Mouse (Mus musculus) liver, adult 2 months (tissue): Measurements from ENCODE around the gene Thap2. TPM values are rescaled to one million over a fixed set of nuclear protein-coding genes. Genes with fewer than 3 reads are reported as not detected.

Experiments used
- DNase-seq: peaks from one replicate; pipeline ENCODE4 v3.0.0-alpha.2; 2011; ENCODE audit warnings: low read depth, low spot score; ENCODE audit errors: extremely low read depth
- H3K27ac ChIP-seq: fragments of 200-500 bp; replicated peaks from 2 replicates; pipeline ENCODE4 v1.5.1; 2012; ENCODE audit warnings: low read depth, mild to moderate bottlenecking, control low read depth, inconsistent platforms, low read length; ENCODE audit not compliant: insufficient read depth
- H3K27me3 ChIP-seq: fragments of 200-500 bp; 2 replicates; pipeline ENCODE4 v1.6.1; 2012; ENCODE audit warnings: mild to moderate bottlenecking, moderate library complexity, low read length, inconsistent platforms; ENCODE audit not compliant: control insufficient read depth, insufficient read depth
- H3K36me3 ChIP-seq: fragments of 200-500 bp; 2 replicates; pipeline ENCODE4 v1.6.1; 2012; ENCODE audit warnings: low read length, inconsistent platforms; ENCODE audit not compliant: control insufficient read depth, insufficient read depth
- H3K4me1 ChIP-seq: fragments of 200-500 bp; 2 replicates; pipeline ENCODE4 v1.6.1; 2011; ENCODE audit warnings: low read length; ENCODE audit not compliant: control insufficient read depth, insufficient read depth
- H3K4me3 ChIP-seq: fragments of 200-500 bp; 2 replicates; pipeline ENCODE4 v1.5.1; 2011; ENCODE audit warnings: low read depth, mild to moderate bottlenecking, control low read depth, low read length, moderate library complexity; ENCODE audit not compliant: insufficient read depth
- H3K79me2 ChIP-seq: fragments of 200-500 bp; 2 replicates; pipeline ENCODE4 v1.6.1; 2012; ENCODE audit warnings: inconsistent platforms, mild to moderate bottlenecking, low read length, moderate library complexity; ENCODE audit not compliant: control insufficient read depth, insufficient read depth
- H3K9ac ChIP-seq: fragments of 200-500 bp; 2 replicates; pipeline ENCODE4 v1.6.1; 2012; ENCODE audit warnings: low read depth, mild to moderate bottlenecking, control low read depth, inconsistent platforms, low read length
- CTCF ChIP-seq: fragments of 200-500 bp; IDR thresholded peaks from 2 replicates; pipeline ENCODE4 v1.5.1; 2011; ENCODE audit warnings: low read depth, low read length, control low read depth
- POLR2A ChIP-seq: fragments of 200-500 bp; IDR thresholded peaks from 2 replicates; pipeline ENCODE4 v1.6.1; 2011; ENCODE audit warnings: low read length, control low read depth; ENCODE audit not compliant: insufficient read depth; ENCODE audit errors: extremely low read depth
- WGBS: fragments of 180-500 bp; shearing (Covaris S2); methylation state at CpG from one replicate; pipeline ENCODE4 v1.1.7; 2018; 5-methylcytosine and 5-hydroxymethylcytosine counted together
- polyA plus RNA-seq: library from polyadenylated mRNA; depleted of rRNA; stranded (reverse); fragments of >200 nt; gene quantifications from 2 replicates; pipeline ENCODE4 v1.2.3, GENCODE M21; 2012
- total RNA-seq: library from RNA; depleted of rRNA; stranded (reverse); fragments of >200 nt; gene quantifications from 2 replicates; pipeline ENCODE4 v1.2.3, GENCODE M21; 2014

Thap2 gene
- total and polyA plus RNA-seq, 2 experiments: 3.8 to 6.6 TPM

DNA sequence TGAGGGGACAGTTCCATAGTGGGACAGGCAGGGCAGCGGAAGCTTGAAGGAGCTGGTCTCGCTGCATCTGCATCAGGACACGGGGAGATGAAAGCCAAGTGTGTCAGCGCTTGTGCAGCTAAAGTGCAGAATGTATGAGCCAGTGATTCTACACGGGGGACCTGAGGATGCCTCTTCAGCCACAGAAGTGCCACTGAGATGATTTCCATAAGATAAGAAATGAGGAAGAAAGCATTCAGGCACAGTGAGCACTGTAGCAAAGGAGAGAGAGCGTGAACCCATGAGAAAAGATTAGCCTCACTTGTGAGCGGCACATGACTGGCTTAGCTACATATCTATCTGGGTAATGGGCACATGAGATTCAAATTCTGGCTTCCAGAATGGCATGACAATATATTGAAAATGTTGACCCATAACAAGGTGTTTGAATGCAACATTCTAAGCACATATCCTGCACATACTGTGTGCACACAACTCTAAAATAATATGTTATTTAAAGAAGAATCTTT is 44.4 kb downstream of the Thap2 start:
- Histone ChIP-seq H3K27me3 (no peaks in the 10 kb centered on the region), H3K36me3 (peaks cover 34% of the 10 kb centered on the region), H3K79me2 (no peaks in the 10 kb centered on the region), H3K9ac (no peak overlapping the region), H3K4me3 (no peak overlapping the region), H3K4me1 (peaks cover 2% of the 10 kb centered on the region), H3K27ac (no peak overlapping the region)
- TF ChIP-seq POLR2A (no peak), CTCF (no peak)
- no peak for DNase-seq
- 95% methylated on average over 7 of the region's 7 CpGs for WGBS

DNA sequence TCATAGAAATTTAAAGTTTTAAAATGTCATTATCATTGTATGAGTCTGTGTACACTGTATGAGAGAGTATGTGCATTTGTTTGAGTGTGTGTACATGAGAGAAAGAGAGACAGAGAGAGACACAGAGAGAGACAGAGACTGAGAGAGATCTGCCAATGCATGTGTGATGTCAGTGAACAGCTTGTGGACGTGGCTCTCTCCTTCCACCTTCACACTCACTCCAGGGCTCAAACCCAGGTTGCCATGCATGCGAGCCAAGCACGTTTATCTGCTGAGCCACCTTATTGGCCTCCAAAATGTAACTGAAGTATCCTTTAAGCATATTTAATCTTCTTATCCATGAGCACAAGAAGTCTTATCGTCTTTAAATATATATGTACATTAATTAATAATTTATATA is 47.3 kb downstream of the Thap2 start:
- peak; percentile 58 for DNase-seq
- TF ChIP-seq POLR2A (no peak), CTCF (no peak)
- no peaks in the 10 kb centered on the region for H3K79me2 ChIP-seq
- no peak overlapping the region for H3K9ac ChIP-seq
- peaks cover 2% of the 10 kb centered on the region for H3K4me1 ChIP-seq
- H3K27ac ChIP-seq: peak overlapping the region; percentile 79
- WGBS: 50% methylated on average over 4 of the region's 4 CpGs
- no peaks in the 10 kb centered on the region for H3K27me3 ChIP-seq
- H3K36me3 ChIP-seq: peaks cover 18% of the 10 kb centered on the region; the same call in 1 of the 2 replicates
- H3K4me3 ChIP-seq: no peak overlapping the region

DNA sequence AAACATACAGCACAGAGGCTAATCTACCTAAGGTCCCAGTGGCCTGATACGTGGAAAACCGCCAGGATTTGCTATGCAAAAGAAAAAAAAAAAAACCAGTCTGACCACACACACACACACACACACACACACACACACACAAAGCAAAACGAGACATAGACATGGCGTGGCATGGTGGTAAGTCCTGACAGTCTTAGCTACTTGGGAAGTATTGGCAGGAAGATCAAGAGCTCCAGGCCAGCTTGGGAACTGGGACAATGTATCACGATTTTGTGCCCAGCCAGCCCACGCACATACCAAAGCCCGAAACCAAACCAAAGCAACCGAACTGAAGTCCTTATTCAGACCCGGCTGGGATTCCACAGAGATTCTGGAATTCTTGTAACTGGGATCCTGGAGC is 50.7 kb downstream of the Thap2 start:
- no peak for TF ChIP-seq CTCF
- no peak for TF ChIP-seq POLR2A
- no peaks in the 10 kb centered on the region for H3K79me2 ChIP-seq
- WGBS: 63% methylated on average over 9 of the region's 9 CpGs
- DNase-seq: no peak
- H3K4me3 ChIP-seq: no peak overlapping the region
- H3K27me3 ChIP-seq: no peaks in the 10 kb centered on the region
- peaks cover 2% of the 10 kb centered on the region for H3K4me1 ChIP-seq
- no peak overlapping the region for H3K27ac ChIP-seq
- no peak overlapping the region for H3K9ac ChIP-seq
- H3K36me3 ChIP-seq: no peaks in the 10 kb centered on the region

- Histone ChIP-seq H3K4me3 (no peak overlapping the region), H3K36me3 (no peaks in the 10 kb centered on the region), H3K27ac (no peak overlapping the region), H3K4me1 (peaks cover 2% of the 10 kb centered on the region), H3K9ac (no peak overlapping the region), H3K27me3 (no peaks in the 10 kb centered on the region), H3K79me2 (no peaks in the 10 kb centered on the region)
- WGBS: 90% methylated on average over 4 of the region's 4 CpGs
- no peak for TF ChIP-seq CTCF
- DNase-seq: no peak
These were observed 51.2 kb downstream of the Thap2 start for GRCm38 (mm10) chr10:115332997-115333396.

- Histone ChIP-seq H3K4me1 (peaks cover 2% of the 10 kb centered on the region), H3K79me2 (no peaks in the 10 kb centered on the region), H3K36me3 (no peaks in the 10 kb centered on the region), H3K27me3 (no peaks in the 10 kb centered on the region), H3K4me3 (no peak overlapping the region), H3K27ac (no peak overlapping the region), H3K9ac (no peak overlapping the region)
- no peak for TF ChIP-seq POLR2A
- no peak for TF ChIP-seq CTCF
- WGBS: 86% methylated on average over 8 of the region's 8 CpGs
- DNase-seq: no peak
These were observed 51.8 kb downstream of the Thap2 start for GRCm38 (mm10) chr10:115332420-115332952.

DNA sequence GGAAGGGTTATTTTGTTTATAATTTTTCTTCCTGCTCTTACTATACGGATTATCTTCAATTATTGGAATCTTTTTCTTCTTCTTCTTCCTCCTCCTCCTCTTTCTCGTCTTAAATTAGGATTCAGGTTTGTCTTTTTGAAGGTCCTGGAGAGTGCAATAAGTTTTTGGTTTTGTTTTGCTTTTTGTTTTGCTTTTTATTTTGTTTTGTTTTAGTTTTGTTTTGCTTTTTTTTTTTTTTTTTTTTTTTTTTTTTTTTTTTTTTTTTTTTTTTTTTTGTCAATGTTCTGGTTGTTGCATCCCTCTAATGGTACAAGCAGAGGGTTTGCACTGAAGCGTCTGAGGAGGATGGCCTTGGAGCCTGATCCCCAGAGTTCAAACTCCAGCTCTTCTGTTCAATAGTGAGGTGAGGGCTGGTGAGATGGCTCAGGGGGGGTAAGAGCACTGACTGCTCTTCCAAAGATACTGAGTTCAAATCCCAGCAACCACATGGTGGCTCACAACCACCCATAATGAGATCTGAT is 55.2 kb downstream of the Thap2 start:
- 52% methylated on average over 3 of the region's 3 CpGs for WGBS
- Histone ChIP-seq H3K79me2 (no peaks in the 10 kb centered on the region), H3K27me3 (no peaks in the 10 kb centered on the region), H3K27ac (no peak overlapping the region), H3K9ac (no peak overlapping the region), H3K36me3 (no peaks in the 10 kb centered on the region), H3K4me1 (no peaks in the 10 kb centered on the region), H3K4me3 (no peak overlapping the region)
- no peak for TF ChIP-seq POLR2A
- TF ChIP-seq CTCF: no peak
- no peak for DNase-seq
